Mouse (Mus musculus) forebrain, postnatal 0 days (tissue): ENCODE data around the gene Sept6. TPM values are rescaled to one million over a fixed set of nuclear protein-coding genes. Genes with fewer than 3 reads are reported as not detected.
A peak's percentile ranks its signal among the peaks of the same experiment; 100 is the strongest.

Source experiments
- ATAC-seq: fragments of 200-750 bp; cut with Nextera tagmentation; 2 replicates; pipeline ENCODE4 v1.8.0; 2017; ENCODE audit warnings: mild to moderate bottlenecking, moderate library complexity
- DNase-seq: peaks from one replicate; pipeline ENCODE4 v3.0.0-alpha.2; 2015
- H3K27ac ChIP-seq: fragments of 300-500 bp; sonication (generic); 2 replicates; pipeline ENCODE4 v1.5.1; 2014; ENCODE audit warnings: low read depth, mild to moderate bottlenecking, antibody characterized with exemption, low read length, moderate library complexity, mixed read lengths
- H3K27me3 ChIP-seq: fragments of 300-500 bp; sonication (generic); 2 replicates; pipeline ENCODE4 v1.6.1; 2014; ENCODE audit warnings: mild to moderate bottlenecking, low read length, mixed read lengths; ENCODE audit not compliant: insufficient read depth
- H3K36me3 ChIP-seq: fragments of 300-500 bp; sonication (generic); 2 replicates; pipeline ENCODE4 v1.6.1; 2014; ENCODE audit warnings: mild to moderate bottlenecking, moderate library complexity; ENCODE audit not compliant: insufficient read depth
- H3K4me1 ChIP-seq: fragments of 300-500 bp; sonication (generic); 2 replicates; pipeline ENCODE4 v1.6.1; 2014; ENCODE audit warnings: antibody characterized with exemption; ENCODE audit not compliant: insufficient read depth
- H3K4me2 ChIP-seq: fragments of 300-500 bp; sonication (generic); 2 replicates; pipeline ENCODE4 v1.6.1; 2014; ENCODE audit warnings: low read depth, mild to moderate bottlenecking, moderate library complexity
- H3K4me3 ChIP-seq: fragments of 300-500 bp; sonication (generic); 2 replicates; pipeline ENCODE4 v1.5.1; 2014; ENCODE audit warnings: low read depth, low read length, mixed read lengths
- H3K9ac ChIP-seq: fragments of 300-500 bp; sonication (generic); 2 replicates; pipeline ENCODE4 v1.6.1; 2014; ENCODE audit warnings: mild to moderate bottlenecking
- H3K9me3 ChIP-seq: fragments of 300-500 bp; sonication (generic); 2 replicates; pipeline ENCODE4 v1.6.1; 2016; ENCODE audit warnings: low read length
- CTCF ChIP-seq: sonication (generic); IDR thresholded peaks from 2 replicates; pipeline ENCODE4 v1.5.1; 2016; ENCODE audit warnings: antibody characterized with exemption, control low read depth, low read depth
- WGBS: fragments of 180-500 bp; shearing (Covaris S2); extraction: QIAGEN DNeasy Blood & Tissue Kit; methylation state at CpG from one replicate; pipeline ENCODE4 v1.1.7; 2014; 5-methylcytosine and 5-hydroxymethylcytosine counted together
- polyA plus RNA-seq: library from polyadenylated mRNA; unstranded; fragments of >200 nt; fragmentation: Nextera tagmentation; extraction: Ambion mirVana; gene quantifications from 2 replicates; pipeline ENCODE4 v1.2.1, GENCODE M21; 2015
- total RNA-seq: library from RNA; depleted of rRNA; stranded (reverse); fragments of >200 nt; gene quantifications from 2 replicates; pipeline ENCODE4 v1.2.3, GENCODE M21; 2014

The Sept6 gene
- total and polyA plus RNA-seq, 2 experiments from 2014 or later = 59.1 to 101 TPM

DNA sequence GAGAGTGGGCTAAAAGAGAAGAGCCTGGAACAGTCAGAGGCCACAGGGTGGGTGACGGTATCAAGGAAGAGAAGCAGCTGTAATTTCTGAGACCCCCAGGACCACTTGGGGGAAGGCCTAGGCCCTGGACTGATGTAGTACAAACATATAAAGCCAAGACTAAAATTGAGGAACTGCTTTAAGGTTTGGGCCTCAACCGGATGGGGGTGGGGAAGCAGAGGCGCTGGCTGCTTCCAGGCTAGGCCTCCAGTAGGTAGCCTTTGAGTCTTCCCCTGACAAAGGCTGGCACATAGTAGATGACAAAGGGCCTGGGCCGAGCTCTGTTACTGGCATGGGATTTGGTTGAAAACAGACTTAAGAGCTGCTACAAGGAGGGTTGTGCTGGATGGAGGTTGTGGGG, 555 bp downstream of the Sept6 start:
- Histone ChIP-seq H3K4me3 (no peak overlapping the region), H3K9me3 (no peaks in the 10 kb centered on the region), H3K4me1 (no peaks in the 10 kb centered on the region), H3K4me2 (no peak overlapping the region), H3K27ac (no peak overlapping the region), H3K9ac (no peak overlapping the region), H3K27me3 (no peaks in the 10 kb centered on the region), H3K36me3 (no peaks in the 10 kb centered on the region)
- WGBS = 84% methylated on average over 4 of the region's 4 CpGs
- no peak for TF ChIP-seq CTCF
- DNase-seq (no peak), ATAC-seq (no peak)

DNA sequence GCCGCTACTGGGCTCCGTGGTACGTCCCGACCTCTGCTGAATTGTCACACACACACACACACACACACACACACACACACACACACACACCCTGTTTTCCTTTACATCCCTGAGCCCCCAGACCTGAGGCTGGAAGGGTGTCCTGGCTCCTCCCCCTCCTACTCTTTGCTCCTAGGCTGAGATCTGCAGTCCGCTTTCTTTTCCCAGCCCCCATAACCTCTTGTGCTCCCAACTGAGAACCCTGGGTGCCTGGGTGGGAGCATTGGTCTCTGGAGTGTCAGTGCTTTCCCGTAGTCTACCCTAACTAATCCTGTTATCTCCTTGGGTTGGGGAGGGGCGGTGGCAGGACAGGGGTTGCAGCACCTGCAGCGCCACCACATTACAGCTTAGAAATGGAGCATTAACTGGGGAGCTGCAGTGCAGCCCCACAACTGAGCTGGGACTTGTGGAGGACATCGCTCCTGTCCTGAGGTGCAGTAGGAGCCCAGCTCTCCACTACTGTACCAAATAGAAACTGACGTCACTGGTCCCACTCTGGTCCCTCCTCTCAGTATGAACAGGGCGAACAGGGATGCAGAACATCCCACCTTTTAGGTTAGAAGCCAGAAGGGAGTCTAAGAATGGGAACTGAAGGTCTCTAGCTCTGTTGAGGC, 1.7 kb downstream of the Sept6 start:
- no peaks in the 10 kb centered on the region for H3K36me3 ChIP-seq
- H3K9me3 ChIP-seq = no peaks in the 10 kb centered on the region
- 24% methylated on average over 7 of the region's 11 CpGs for WGBS
- peak overlapping the region; percentile 69 for H3K9ac ChIP-seq
- ATAC-seq = peak; percentile 30
- H3K27ac ChIP-seq = peak overlapping the region; percentile 78
- no peaks in the 10 kb centered on the region for H3K4me1 ChIP-seq
- DNase-seq = no peak
- peak overlapping the region; percentile 53 for H3K4me2 ChIP-seq
- H3K27me3 ChIP-seq = no peaks in the 10 kb centered on the region
- peak overlapping the region; percentile 50 for H3K4me3 ChIP-seq
- TF ChIP-seq CTCF = peak; percentile 24; the same call in 1 of the 2 replicates

DNA sequence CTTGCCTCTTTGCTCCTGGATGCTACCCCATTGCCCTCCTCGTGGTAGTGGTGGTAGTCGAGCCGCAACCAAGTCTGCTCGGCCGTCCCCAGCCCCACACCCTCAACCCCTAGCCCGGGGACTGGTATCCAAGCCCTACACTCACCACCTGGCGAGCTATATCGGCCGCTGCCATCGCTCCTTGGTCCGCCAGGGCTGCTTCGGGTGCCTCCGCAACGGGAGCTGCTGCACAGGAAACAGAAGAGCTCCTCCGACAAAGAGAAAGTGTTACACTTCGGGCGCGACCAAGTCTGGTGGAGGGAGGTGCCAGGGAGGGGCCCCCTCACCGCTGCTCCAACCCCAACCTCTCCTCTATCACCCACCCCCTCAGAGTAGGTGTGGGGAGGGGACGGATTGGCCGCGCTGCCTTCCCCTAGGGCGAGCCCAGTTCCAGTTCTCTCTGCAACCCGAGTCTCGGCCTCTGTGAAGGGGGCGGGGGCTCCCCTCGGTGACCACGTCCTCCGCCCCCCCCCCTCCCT, 2.3 kb downstream of the Sept6 start:
- no peaks in the 10 kb centered on the region for H3K9me3 ChIP-seq
- TF ChIP-seq CTCF = 0 out of 2 replicates have a peak, but pooled peaks have one; percentile 16
- WGBS = 19% methylated on average over 27 of the region's 29 CpGs

DNA sequence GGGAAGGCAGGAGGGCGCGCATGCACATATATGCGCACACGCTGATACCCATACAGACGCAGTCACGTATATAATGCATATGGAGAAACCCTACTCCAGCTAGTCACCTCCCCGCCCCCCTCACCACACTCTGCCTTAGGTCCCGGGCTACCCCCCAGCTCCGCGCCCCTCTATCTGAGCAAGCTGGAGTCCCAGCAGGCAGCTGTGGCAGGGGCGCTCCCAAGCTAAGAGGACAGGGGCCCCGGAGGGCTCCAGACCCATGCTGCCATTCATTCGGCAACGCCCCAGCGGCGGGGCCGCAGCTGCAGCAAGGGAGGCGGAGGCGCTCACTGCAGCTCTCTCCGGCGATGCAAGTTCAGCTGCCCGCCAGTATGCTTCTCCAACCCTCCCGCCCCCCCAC, 2.8 kb downstream of the Sept6 start:
- Histone ChIP-seq H3K27ac (peak overlapping the region; percentile 78), H3K27me3 (no peaks in the 10 kb centered on the region), H3K9me3 (no peaks in the 10 kb centered on the region), H3K4me3 (peak overlapping the region; percentile 50), H3K9ac (peak overlapping the region; percentile 69), H3K36me3 (no peaks in the 10 kb centered on the region), H3K4me2 (peak overlapping the region; percentile 53), H3K4me1 (0 out of 2 replicates have a peak, but pooled peaks cover 3% of the 10 kb centered on the region)
- peak; percentile 54 for ATAC-seq
- TF ChIP-seq CTCF = no peak
- DNase-seq = peak; percentile 43
- 32% methylated on average over 23 of the region's 23 CpGs for WGBS

More for the DNA sequence above, 2.3 kb downstream of the Sept6 start:
- DNase-seq (peak; percentile 77), ATAC-seq (peak; percentile 91)
- Histone ChIP-seq H3K27ac (peak overlapping the region; percentile 78), H3K4me3 (peak overlapping the region; percentile 50), H3K4me2 (peak overlapping the region; percentile 53), H3K4me1 (no peaks in the 10 kb centered on the region), H3K27me3 (no peaks in the 10 kb centered on the region), H3K36me3 (no peaks in the 10 kb centered on the region), H3K9ac (peak overlapping the region; percentile 69)

DNA sequence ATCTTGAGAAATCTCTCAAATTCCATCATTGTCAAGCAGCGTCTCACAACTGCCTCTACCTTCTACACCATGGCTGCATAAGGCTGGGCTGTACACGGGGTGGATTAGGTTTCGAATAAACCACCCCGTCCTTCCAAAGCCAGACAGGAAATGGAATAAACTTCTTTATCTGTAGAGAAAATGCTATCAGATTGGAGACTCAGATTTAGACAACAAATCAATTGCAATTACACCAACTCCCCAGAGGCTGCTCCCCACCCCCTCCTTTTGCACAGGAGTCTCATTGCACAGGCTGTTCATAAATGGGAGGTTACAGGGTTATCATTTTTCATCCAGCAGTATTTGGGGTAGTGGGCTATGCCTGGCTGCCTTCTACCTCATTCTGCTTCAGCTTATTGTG, 3.7 kb downstream of the Sept6 start:
- Histone ChIP-seq H3K4me2 (peak overlapping the region; percentile 53), H3K9ac (no peak overlapping the region), H3K27me3 (no peaks in the 10 kb centered on the region), H3K4me1 (0 out of 2 replicates have a peak, but pooled peaks cover 5% of the 10 kb centered on the region), H3K27ac (no peak overlapping the region), H3K36me3 (no peaks in the 10 kb centered on the region), H3K4me3 (peak overlapping the region; percentile 50), H3K9me3 (no peaks in the 10 kb centered on the region)
- no peak for TF ChIP-seq CTCF
- ATAC-seq = no peak
- no peak for DNase-seq
- WGBS = 67% methylated on average over 4 of the region's 4 CpGs

DNA sequence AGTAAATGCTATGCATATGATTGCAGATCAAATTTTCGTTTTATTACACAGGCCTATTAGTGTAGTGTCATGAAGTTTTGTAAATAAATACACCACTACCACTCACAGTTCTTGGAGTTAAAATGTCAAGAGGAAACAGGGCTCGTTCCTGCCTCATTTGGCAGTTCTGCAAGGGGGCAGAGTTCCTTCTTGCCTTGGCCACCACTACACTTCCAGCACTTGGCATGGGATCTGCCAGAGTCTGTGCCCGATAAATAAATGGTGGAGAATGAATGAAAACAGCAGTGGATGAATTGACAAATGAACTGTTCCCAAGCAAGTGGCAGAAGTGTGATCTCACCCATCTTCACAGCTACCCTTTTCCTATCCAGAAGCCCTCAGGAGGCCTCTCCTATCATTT, 6.6 kb downstream of the Sept6 start:
- no peak overlapping the region for H3K4me3 ChIP-seq
- no peaks in the 10 kb centered on the region for H3K36me3 ChIP-seq
- no peak overlapping the region for H3K4me2 ChIP-seq
- H3K27me3 ChIP-seq = no peaks in the 10 kb centered on the region
- H3K4me1 ChIP-seq = 0 out of 2 replicates have a peak, but pooled peaks cover 5% of the 10 kb centered on the region
- 46% methylated on average over 3 of the region's 3 CpGs for WGBS
- no peak overlapping the region for H3K27ac ChIP-seq
- TF ChIP-seq CTCF = no peak
- no peak overlapping the region for H3K9ac ChIP-seq
- DNase-seq (no peak), ATAC-seq (no peak)
- H3K9me3 ChIP-seq = no peaks in the 10 kb centered on the region

DNA sequence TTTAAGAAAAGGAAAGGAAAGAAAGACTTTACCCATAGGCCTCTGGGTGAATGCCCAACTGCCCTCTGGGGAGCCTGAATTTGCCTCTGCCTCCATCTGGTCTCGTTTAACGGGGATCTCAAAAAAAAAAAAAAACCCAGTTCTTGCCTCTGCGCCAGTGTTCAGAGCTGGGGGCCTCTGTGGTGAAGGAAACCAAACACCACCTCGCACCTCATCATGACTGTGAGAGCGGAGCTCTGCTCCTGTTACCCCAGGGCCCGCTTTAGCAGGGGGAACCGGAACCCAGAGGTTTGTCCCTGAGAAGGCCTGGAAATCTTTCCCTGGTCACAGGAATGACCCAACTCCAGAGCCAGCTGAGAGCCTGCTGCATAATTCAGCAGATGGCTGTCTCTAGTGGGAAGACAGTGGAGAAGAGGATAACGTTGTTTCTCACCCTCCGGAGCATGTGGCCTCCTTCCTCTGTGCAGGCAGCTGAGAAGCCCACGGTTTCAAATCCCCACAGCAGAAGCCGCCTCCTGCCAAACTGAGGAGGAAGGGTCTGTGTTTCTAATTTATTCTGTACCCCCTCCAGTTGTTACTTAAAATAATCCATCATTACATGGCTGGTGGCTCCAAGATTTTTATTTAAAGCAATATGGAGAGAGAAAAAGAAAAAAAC, 7.8 kb downstream of the Sept6 start:
- Histone ChIP-seq H3K4me3 (no peak overlapping the region), H3K27me3 (no peaks in the 10 kb centered on the region), H3K9me3 (no peaks in the 10 kb centered on the region), H3K9ac (no peak overlapping the region), H3K36me3 (no peaks in the 10 kb centered on the region), H3K4me1 (0 out of 2 replicates have a peak, but pooled peaks cover 5% of the 10 kb centered on the region), H3K27ac (no peak overlapping the region), H3K4me2 (no peak overlapping the region)
- TF ChIP-seq CTCF = no peak
- ATAC-seq = peak; percentile 69
- peak; percentile 4 for DNase-seq
- 59% methylated on average over 11 of the region's 11 CpGs for WGBS
